Mouse (Mus musculus) liver, embryonic 11.5 days (tissue): Measurements from ENCODE around the gene Lgi1. TPM values are rescaled to one million over a fixed set of nuclear protein-coding genes. Genes with fewer than 3 reads are reported as not detected.

Experiments used
- ATAC-seq: fragments of 200-750 bp; cut with Nextera tagmentation; replicated peaks from 2 replicates; pipeline ENCODE4 v1.8.0; 2017; ENCODE audit warnings: moderate number of reproducible peaks, mild to moderate bottlenecking, moderate TSS enrichment, moderate library complexity; ENCODE audit not compliant: low FRiP score
- DNase-seq: peaks from one replicate; pipeline ENCODE4 v3.0.0-alpha.2; 2017; ENCODE audit warnings: low spot score
- H3K27ac ChIP-seq: fragments of 300-500 bp; sonication (generic); 2 replicates; pipeline ENCODE4 v1.5.1; 2014; ENCODE audit warnings: mild to moderate bottlenecking, low read depth, low read length, control low read depth
- H3K27me3 ChIP-seq: fragments of 300-500 bp; sonication (generic); replicated peaks from 2 replicates; pipeline ENCODE4 v1.6.1; 2014; ENCODE audit warnings: low read length, mixed read lengths; ENCODE audit not compliant: control insufficient read depth, insufficient read depth
- H3K36me3 ChIP-seq: fragments of 300-500 bp; sonication (generic); 2 replicates; pipeline ENCODE4 v1.6.1; 2014; ENCODE audit warnings: mild to moderate bottlenecking, low read length, moderate library complexity, mixed read lengths; ENCODE audit not compliant: control insufficient read depth, insufficient read depth
- H3K4me1 ChIP-seq: fragments of 300-500 bp; sonication (generic); replicated peaks from 2 replicates; pipeline ENCODE4 v1.6.1; 2014; ENCODE audit warnings: low read length, mixed read lengths; ENCODE audit not compliant: control insufficient read depth, insufficient read depth
- H3K4me2 ChIP-seq: fragments of 300-500 bp; sonication (generic); 2 replicates; pipeline ENCODE4 v1.6.1; 2014; ENCODE audit warnings: mild to moderate bottlenecking, control low read depth, moderate library complexity
- H3K4me3 ChIP-seq: fragments of 300-500 bp; sonication (generic); 2 replicates; pipeline ENCODE4 v1.5.1; 2014; ENCODE audit warnings: low read depth, low read length, control low read depth
- H3K9ac ChIP-seq: fragments of 300-500 bp; sonication (generic); 2 replicates; pipeline ENCODE4 v1.6.1; 2014; ENCODE audit warnings: low read depth, low read length, control low read depth
- H3K9me3 ChIP-seq: fragments of 300-500 bp; sonication (generic); 2 replicates; pipeline ENCODE4 v1.6.1; 2016; ENCODE audit warnings: low read length, inconsistent platforms, mixed read lengths; ENCODE audit not compliant: control insufficient read depth
- WGBS: fragments of 180-500 bp; shearing (Covaris S2); extraction: QIAGEN DNeasy Blood & Tissue Kit; methylation state at CpG from one replicate; pipeline ENCODE4 v1.1.7; 2014; 5-methylcytosine and 5-hydroxymethylcytosine counted together
- polyA plus RNA-seq: library from polyadenylated mRNA; unstranded; fragments of >200 nt; fragmentation: Nextera tagmentation; extraction: Ambion mirVana; gene quantifications from 2 replicates; pipeline ENCODE4 v1.2.1, GENCODE M21; 2014

Lgi1 gene
- polyA plus RNA-seq, 1 experiment from 2014 or later: 0.16 TPM

- ATAC-seq (no peak), DNase-seq (peak; percentile 11)
- Histone ChIP-seq H3K9me3 (no peaks in the 10 kb centered on the region), H3K36me3 (no peaks in the 10 kb centered on the region), H3K4me1 (no peaks in the 10 kb centered on the region), H3K9ac (no peak overlapping the region), H3K4me3 (no peak overlapping the region), H3K4me2 (no peak overlapping the region), H3K27ac (no peak overlapping the region), H3K27me3 (no peaks in the 10 kb centered on the region; the same call in 1 of the 2 replicates)
- 72% methylated on average over 7 of the region's 7 CpGs for WGBS
Measured at GRCm38 (mm10) chr19:38273820-38274219, 9.5 kb downstream of the Lgi1 start.

DNA sequence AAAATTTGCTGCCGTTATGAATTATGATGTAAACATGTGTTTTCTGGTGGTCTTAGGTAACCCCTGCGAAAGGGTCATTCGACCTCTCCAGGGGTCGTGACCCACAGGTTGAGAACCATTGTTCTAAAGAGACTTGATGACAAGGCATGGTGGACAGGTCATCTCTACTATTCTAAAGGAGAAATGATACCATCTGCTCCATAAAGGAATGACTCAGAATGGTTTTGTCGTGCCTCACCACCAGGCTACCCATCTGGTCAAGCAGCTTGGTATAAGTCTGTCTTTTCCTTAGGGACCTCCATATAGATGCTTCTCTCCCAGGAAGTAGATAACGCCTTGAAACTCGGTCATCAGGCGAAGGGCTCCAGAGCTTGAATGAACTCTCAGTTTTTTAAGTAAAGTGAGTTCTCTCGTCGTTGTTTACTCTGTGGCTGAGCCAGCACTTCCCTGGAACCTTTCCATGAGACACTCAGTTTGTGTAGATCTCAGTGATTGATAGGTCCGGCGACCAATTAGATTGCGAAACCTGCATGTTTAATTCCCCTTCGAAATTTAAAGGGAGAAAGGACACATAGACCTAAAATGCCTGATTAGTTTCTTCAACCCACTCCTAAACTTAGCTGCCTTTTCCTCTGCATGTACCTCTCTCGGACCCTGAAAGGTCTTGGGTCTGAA, 10.5 kb downstream of the Lgi1 start:
- no peaks in the 10 kb centered on the region; the same call in 1 of the 2 replicates for H3K27me3 ChIP-seq
- ATAC-seq: no peak
- H3K36me3 ChIP-seq: no peaks in the 10 kb centered on the region
- no peak overlapping the region for H3K4me2 ChIP-seq
- H3K4me1 ChIP-seq: no peaks in the 10 kb centered on the region
- H3K4me3 ChIP-seq: no peak overlapping the region
- H3K9ac ChIP-seq: no peak overlapping the region
- no peak for DNase-seq
- 75% methylated on average over 15 of the region's 15 CpGs for WGBS
- no peaks in the 10 kb centered on the region for H3K9me3 ChIP-seq
- H3K27ac ChIP-seq: no peak overlapping the region

DNA sequence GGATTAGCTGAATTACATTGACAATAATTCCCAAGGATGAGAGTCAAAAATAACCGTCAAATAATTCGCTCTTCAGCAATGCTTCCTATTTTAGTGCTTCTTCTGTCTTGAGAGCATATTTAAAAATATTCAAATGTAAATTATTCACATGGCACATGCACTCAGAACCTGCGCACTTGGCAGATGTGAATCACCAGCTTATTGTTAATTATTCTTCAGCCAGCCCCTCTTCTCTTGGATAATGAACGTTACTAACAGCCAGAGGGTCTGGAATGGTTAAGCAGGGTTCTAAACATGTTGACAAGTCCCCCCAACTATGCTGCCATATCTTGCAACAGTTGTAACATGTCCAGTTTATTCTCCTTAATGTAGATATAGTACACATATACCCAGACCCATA, 11.9 kb downstream of the Lgi1 start:
- 83% methylated on average over 4 of the region's 4 CpGs for WGBS
- H3K36me3 ChIP-seq: no peaks in the 10 kb centered on the region
- H3K4me3 ChIP-seq: no peak overlapping the region
- no peak overlapping the region for H3K9ac ChIP-seq
- no peaks in the 10 kb centered on the region for H3K9me3 ChIP-seq
- no peak for DNase-seq
- no peak overlapping the region for H3K27ac ChIP-seq
- no peaks in the 10 kb centered on the region for H3K4me1 ChIP-seq
- ATAC-seq: no peak
- no peaks in the 10 kb centered on the region for H3K27me3 ChIP-seq
- H3K4me2 ChIP-seq: no peak overlapping the region

- DNase-seq (no peak), ATAC-seq (no peak)
- 92% methylated on average over 10 of the region's 10 CpGs for WGBS
- H3K36me3 ChIP-seq: no peaks in the 10 kb centered on the region
- H3K9me3 ChIP-seq: no peaks in the 10 kb centered on the region
- H3K27me3 ChIP-seq: no peaks in the 10 kb centered on the region
- no peak overlapping the region for H3K27ac ChIP-seq
- H3K4me2 ChIP-seq: no peak overlapping the region
- no peak overlapping the region for H3K4me3 ChIP-seq
- no peaks in the 10 kb centered on the region for H3K4me1 ChIP-seq
- H3K9ac ChIP-seq: no peak overlapping the region
Measured at GRCm38 (mm10) chr19:38280242-38280641, 15.9 kb downstream of the Lgi1 start.

GRCm38 (mm10) chr19:38282407-38282806, 18.1 kb downstream of the Lgi1 start:
- Histone ChIP-seq H3K4me2 (no peak overlapping the region), H3K36me3 (no peaks in the 10 kb centered on the region), H3K9me3 (no peaks in the 10 kb centered on the region), H3K27me3 (no peaks in the 10 kb centered on the region), H3K9ac (no peak overlapping the region), H3K4me1 (no peaks in the 10 kb centered on the region), H3K27ac (no peak overlapping the region), H3K4me3 (no peak overlapping the region)
- 57% methylated on average over 2 of the region's 2 CpGs for WGBS
- DNase-seq (no peak), ATAC-seq (no peak)

GRCm38 (mm10) chr19:38288556-38288955, 24.2 kb downstream of the Lgi1 start:
- H3K36me3 ChIP-seq: no peaks in the 10 kb centered on the region
- H3K27ac ChIP-seq: no peak overlapping the region
- no peaks in the 10 kb centered on the region for H3K27me3 ChIP-seq
- H3K4me3 ChIP-seq: no peak overlapping the region
- DNase-seq (no peak), ATAC-seq (no peak)
- H3K9me3 ChIP-seq: no peaks in the 10 kb centered on the region
- H3K4me1 ChIP-seq: no peaks in the 10 kb centered on the region
- no peak overlapping the region for H3K4me2 ChIP-seq
- 75% methylated on average over 6 of the region's 6 CpGs for WGBS
- no peak overlapping the region for H3K9ac ChIP-seq

DNA sequence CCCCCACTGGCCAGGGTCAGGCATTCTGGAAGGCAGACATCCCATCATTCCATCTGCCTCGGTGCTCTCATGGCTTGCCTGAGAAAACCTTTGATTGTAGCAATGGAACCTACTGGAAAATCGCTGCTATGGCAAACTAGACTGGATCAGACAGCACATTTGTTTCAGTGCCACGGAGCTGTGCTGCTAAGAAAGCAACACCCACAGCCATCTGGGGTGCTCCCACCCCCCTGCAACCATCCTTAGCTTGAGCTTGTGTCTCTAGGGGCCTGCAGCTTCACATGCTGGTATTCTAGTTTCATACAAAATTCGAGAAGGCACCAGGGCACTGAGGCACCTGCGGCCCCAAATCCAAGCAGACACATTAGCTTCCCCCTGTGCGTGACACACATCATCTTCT, 27.1 kb downstream of the Lgi1 start:
- no peak overlapping the region for H3K4me2 ChIP-seq
- H3K36me3 ChIP-seq: no peaks in the 10 kb centered on the region
- DNase-seq (no peak), ATAC-seq (no peak)
- WGBS: 79% methylated on average over 6 of the region's 6 CpGs
- H3K4me1 ChIP-seq: no peaks in the 10 kb centered on the region
- H3K27me3 ChIP-seq: no peaks in the 10 kb centered on the region
- H3K9me3 ChIP-seq: no peaks in the 10 kb centered on the region
- H3K27ac ChIP-seq: no peak overlapping the region
- H3K9ac ChIP-seq: no peak overlapping the region
- no peak overlapping the region for H3K4me3 ChIP-seq

DNA sequence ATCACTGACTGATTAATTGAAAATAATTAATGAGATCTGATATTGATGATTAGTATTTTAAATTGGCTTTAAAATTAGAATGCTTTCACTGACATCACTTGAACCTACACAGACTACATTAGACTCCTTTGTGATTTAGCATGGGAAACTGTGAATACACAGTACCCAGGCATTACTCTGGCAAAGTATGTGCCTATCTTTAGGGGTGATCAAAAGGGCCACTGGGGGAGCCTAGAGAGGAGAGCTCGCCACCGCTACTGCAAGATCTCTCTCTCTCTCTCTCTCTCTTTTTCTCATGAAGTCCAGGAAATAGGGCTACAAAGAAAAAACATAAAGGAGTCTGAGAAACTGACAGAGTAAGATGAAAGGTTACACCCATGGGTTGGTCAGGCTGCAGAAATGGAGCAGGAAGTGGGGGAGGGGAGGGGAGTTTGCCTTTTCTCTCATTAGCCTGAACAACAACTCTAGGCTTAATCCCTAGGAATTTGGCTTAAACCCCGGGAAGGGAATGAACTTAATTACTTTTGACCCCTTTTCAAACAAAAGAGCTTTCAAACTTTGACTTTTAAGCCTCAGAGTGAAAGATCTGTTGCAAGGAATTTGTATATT, 33.8 kb downstream of the Lgi1 start:
- 16% methylated on average over 3 of the region's 3 CpGs for WGBS
- DNase-seq (no peak), ATAC-seq (no peak)

GRCm38 (mm10) chr19:38308116-38308515, 43.8 kb downstream of the Lgi1 start:
- Histone ChIP-seq H3K36me3 (no peaks in the 10 kb centered on the region), H3K9me3 (no peaks in the 10 kb centered on the region), H3K4me1 (no peaks in the 10 kb centered on the region), H3K4me3 (no peak overlapping the region), H3K9ac (no peak overlapping the region), H3K4me2 (no peak overlapping the region), H3K27me3 (no peaks in the 10 kb centered on the region), H3K27ac (no peak overlapping the region)
- ATAC-seq (no peak), DNase-seq (no peak)
- 88% methylated on average over 8 of the region's 8 CpGs for WGBS

More for the DNA sequence above, 33.8 kb downstream of the Lgi1 start:
- no peaks in the 10 kb centered on the region for H3K27me3 ChIP-seq
- no peak overlapping the region for H3K4me2 ChIP-seq
- no peak overlapping the region for H3K9ac ChIP-seq
- no peaks in the 10 kb centered on the region for H3K9me3 ChIP-seq
- H3K4me3 ChIP-seq: no peak overlapping the region
- H3K4me1 ChIP-seq: no peaks in the 10 kb centered on the region
- H3K36me3 ChIP-seq: no peaks in the 10 kb centered on the region
- no peak overlapping the region for H3K27ac ChIP-seq
